Mouse (Mus musculus): Measurements from ENCODE around the gene Mb21d2. TPM values are rescaled to one million over a fixed set of nuclear protein-coding genes. Genes with fewer than 3 reads are reported as not detected.

Gene Mb21d2
- polyA plus RNA-seq, 3 experiments from 2014 or later, result not detected

DNA sequence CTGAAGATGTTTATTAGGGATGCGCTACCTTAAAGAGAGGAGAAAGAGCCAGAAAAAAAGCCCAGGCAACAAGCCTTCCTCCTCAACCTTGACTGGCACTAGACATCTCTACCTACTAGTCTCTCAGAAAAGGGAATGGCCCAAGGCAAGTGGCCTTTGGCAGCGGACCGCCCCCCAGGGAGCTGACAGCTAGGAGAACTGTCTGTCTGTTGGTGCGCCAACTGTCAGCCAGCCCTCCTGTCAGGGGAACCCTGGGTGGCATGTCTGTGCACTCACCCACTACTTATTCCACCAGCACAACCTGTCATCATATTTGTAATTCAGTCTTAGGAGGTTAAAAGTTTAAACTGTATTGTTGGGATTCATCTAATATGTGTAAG, 30.3 kb downstream of the Mb21d2 start:
- no peak for ATAC-seq

DNA sequence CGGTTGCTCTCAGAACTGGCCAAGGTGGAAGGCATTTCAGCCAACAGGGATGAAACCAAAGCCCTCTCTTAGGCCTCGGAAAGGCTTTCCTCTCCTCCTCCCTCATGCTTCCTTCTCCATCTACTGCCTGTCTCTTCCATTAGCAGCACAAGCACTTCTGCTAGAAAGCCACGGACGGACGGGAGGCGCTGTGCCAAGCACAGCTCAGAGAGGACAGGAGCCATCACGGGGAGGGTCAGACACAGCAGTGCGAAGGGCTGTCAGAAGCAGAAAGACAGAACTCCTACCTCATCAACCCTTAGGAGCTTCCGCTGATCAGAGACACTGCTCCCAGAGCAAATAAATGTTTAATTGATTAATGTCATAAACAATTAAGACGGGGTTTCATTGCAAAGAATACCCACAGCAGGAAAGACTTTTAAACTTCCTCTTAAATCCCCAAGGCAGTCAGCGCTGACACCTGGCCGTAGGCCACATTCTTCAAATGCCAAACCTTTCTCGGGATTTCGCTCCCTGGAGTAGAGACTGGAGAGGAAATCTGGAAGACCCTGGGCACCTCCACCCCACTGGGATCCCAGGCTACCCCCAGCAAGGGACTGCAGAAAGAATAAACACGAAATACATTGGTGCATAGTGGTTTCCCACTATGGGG, 30.8 kb downstream of the Mb21d2 start:
- ATAC-seq, result no peak

DNA sequence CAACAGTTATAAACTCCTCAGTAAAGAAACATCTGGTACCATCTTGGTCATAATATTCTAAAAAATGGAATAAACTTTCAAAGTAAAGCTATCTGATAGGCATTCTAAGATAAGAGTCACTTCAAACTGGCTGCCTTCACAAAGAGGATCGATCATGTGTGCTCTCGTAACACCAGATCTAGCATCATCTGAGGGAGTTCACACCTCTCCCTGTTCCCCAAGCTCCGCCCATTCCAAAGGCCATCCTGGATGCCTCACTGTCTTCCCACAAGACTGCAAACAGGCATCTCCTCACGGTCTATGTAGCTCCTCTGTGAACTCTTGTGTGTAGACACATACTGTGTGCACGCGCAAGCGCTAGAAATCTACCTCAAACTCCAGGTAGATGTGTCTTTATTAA, 32.9 kb downstream of the Mb21d2 start:
- no peak for ATAC-seq

DNA sequence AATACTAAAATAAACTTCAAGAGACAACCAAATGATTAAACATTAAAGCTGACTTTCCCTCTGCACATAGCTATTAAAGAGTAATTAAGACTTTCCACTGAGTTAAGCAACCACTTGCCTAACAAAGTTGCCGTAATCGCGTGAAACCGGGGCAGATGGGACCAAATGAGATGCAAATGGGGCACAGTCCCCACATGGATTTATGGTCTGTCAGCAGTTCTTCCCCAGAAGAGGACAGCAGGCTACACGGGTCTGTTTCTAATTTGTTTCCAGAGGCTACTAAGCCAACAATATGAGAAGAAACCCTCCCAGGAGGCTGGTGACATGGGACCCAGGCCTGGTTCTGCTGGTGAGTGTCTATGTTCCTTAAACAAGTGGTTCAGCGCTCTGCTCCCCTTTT, 34.6 kb downstream of the Mb21d2 start:
- no peak for ATAC-seq

DNA sequence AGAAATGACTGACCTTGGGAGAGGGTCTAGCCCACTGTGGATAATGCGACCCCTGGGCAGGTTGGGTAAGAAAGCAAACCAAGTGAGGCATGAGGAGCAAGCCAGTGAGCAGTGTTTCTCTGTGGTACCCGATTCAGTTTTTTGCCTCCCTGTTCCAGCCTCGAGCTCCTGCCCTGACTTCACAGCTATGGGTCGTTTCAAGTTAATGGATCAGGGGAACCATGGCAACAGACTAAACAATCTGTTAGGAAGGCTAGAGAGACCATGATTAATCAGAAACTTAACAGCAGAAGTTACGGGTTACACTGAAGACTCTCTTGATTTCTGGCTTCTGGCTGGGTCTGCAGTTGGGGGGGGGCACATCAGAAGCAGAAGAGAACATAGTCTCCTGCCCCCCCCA, 36.2 kb downstream of the Mb21d2 start:
- ATAC-seq, result no peak

DNA sequence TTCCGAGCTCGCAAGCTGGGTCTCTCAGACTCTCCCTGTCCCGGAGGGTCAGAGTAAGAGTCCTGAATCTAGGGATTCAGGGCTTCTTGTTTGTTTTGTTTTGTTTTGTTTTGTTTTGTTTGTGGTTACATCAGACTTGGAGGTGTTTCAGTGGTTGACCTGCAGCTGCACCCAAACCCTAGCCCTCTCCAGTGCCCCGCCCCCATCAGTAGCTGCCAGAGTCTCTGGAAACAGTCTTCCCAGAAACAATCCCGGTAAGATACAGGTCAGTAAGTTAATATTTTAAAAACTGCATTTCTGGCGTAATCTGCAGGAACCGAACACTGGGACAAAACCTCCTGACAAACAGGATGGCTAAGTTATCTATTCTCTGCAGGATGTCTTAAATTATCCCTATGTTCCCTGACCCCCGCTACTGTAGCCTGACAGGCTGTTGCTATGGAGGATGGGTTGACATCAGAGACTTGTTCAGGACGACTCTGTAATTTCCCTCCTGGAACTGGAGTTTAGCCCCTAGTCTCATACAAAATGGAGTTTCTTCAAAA, 43.2 kb downstream of the Mb21d2 start:
- no peak for ATAC-seq

DNA sequence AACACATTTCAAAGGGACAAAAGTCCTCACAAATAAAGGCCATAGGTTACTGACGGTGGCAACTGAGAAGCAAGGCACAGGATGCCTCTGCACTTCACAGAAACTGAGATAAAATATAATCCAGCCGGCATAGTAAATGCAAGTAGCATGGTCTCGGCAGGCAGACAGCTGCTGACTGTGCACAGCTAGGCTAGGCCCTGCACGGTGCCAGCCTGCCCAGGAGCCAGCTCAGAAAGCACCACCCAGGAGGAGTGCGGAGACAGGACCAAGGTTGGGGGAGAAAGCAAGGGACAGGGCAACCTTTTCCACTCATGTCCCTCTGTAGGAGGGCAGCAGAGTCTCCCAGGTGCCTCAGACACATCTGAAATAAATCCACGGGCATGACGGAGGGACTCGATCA, 44.0 kb downstream of the Mb21d2 start:
- ATAC-seq, result no peak

DNA sequence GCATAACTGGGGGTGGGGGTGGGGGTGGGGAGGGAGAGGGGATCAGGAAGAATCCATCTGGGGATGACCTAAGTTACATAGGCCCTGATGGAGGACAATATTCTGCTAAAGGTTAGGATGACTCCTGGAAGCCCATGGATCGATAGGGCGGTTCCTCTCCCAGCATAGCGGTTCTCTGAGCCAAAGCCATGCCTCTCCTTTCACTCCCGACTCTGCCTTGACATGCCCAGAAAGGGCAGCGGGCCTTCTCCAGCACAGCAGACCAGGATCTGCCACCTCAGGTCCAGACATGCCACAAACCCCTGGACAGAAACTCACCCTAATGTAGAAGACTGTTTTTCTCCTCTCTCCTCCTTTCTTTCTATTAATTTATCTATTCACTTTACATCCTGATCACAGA, 44.8 kb downstream of the Mb21d2 start:
- no peak for ATAC-seq

DNA sequence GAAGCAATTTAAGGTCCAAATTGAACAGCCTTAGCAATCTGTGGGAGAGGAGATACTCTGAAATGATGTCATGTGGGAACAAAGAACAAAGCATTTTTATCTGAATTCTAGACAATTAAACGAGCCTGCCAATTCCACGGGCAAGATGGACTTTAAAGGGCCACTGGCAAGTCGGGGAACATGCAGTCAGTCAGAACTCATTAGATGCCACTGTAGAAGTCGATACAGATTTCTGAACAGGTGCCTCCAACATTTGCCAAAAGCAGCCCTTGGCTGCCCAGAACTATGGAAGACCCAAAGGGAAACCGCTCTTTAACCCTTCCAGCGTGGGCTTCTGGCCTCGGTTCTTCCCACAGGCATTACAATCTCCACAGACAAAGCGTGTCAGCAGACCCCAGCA, 45.8 kb downstream of the Mb21d2 start:
- no peak for ATAC-seq

DNA sequence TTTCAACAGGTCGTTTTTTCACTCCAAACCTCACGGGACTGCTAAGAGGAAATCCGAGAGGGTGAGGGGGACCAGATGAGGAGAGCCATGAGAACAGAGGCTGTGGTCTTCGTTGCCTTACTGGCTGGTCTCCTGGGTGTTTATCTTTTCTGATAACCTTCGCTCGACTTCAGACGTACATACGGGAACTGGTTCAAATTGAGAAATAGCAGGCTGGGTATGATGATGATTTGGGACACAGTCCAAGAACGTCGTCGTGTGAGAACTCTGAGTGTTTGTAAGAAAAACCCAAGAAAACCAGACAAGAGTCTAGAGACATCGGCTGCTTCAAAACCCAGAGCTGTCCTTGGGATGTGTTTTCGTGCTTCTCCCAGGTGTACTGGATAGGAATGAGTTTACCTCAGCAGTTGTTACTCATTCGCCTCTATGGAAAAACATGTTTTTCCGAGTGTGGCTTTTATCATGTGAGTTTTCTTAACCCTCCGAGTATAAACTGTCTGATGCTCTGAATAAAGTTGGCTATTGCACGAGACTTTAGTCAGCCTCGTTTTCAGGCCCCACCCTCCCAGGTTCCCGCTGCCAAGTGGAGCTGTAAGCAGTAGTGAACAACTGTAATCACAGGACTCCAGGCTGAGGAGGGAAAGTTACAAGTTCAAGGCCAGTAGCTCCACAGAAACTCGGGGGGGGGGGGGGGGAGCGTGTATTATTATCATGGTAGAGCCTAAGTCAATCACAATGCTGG, 46.6 kb downstream of the Mb21d2 start:
- ATAC-seq, result no peak

DNA sequence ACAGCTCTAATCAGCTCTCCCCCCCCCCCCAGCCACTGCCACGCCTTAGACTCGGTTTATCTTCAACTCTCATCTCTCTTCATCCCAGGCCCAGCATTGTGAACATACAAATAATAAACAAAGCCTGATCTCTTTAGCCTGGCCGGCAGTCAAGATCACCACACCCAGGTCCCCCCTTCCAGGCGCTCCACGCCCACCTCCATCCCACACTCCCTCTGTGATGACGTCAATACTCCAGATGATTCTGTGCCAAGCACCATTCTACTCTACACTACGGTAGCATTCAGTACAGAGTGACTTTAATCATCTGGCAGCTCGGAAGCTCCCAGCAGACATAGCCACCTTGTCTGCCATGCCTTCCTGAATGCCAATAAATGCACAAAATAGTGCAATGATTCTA, 47.7 kb downstream of the Mb21d2 start:
- ATAC-seq, result no peak

DNA sequence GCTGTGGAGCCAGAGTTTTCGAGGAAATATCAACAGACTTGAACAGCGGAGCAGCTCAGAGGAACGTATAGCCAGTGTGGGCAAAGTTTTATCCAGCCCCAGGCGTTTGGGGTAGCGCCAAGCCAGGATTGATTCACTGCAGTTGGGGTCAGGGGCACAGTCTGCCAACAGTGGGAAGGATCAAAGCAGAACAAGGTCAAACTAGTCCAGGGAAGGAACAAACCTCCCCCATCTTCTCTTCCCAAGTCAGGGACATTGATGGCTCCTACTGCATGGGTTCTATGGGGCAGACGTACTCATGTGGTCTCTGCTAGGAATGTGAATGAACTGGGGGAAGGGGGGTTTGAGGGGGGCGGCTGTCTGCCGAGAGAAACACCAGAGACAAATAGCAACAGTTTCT, 48.7 kb downstream of the Mb21d2 start:
- ATAC-seq, result no peak

DNA sequence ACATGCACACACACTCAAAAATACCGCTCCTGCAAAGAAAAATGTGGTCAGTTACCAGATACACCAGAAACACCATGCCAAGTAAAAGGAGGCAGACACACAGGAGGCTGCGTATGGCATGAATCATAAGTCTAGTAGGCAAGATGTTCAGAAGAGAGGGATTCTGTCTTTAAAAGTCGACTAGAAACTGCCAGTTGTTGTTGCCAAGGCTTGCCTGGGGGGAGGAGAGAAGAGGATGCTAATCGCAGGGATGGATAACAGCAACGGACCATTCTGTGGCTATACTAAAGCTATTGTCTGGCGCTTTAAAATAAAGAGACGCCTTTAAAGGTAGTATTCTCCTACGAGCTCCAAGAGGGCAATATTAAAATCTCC, 49.2 kb downstream of the Mb21d2 start:
- ATAC-seq, result no peak

DNA sequence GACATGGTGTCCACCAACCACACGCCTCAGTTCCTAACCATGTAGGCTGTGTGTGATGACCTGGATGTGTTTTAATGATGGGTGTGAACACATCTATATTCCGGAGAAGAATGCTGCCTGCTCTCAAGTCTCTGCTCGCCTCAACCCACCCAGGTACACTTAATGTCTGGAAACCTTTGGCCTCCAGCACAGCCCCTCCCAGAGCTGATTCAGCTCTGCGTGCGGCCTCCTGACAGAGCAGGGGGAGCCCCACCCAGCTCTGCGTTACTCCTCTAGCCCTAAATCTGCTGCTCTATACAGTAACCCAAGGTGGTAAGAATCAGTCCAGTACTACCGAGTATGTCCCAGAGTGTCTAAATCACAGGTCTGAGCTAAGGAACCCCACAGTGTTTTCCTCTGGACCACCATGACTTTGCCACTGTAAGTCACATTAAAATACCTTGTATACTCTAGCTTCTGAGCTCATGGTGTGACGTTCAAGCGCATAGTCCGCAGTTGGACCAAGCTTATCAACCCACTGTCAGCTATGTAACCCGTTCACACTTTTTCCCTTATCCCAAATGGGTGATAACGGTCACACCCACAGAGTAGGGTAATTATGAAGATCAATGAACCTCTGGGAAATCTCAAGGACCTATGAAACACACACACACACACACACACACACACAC, 49.7 kb downstream of the Mb21d2 start:
- ATAC-seq, result no peak

DNA sequence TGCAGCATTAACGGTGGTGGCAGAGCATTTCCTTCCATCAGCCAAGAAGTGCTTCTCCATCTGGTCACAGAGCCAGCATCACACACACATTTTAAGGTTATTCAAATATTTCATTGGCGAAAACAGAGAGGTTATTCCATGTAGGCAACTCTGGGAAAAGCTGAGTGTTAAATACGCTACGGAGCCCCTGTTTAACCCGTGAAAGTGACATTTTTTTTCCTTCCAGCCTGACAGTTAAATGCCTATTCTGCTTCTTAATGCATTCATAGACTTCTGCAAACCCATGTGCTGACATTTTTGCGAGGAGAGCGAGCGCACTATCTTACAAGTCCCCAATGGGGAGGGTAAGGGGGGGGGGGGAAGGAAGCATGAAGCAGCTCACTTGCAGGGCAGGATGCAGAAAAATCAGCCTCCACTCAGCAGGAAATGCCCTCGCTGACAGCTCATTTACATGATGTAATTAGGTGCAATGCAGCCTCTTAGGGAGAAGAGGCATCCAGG, 52.3 kb downstream of the Mb21d2 start:
- ATAC-seq, result no peak

DNA sequence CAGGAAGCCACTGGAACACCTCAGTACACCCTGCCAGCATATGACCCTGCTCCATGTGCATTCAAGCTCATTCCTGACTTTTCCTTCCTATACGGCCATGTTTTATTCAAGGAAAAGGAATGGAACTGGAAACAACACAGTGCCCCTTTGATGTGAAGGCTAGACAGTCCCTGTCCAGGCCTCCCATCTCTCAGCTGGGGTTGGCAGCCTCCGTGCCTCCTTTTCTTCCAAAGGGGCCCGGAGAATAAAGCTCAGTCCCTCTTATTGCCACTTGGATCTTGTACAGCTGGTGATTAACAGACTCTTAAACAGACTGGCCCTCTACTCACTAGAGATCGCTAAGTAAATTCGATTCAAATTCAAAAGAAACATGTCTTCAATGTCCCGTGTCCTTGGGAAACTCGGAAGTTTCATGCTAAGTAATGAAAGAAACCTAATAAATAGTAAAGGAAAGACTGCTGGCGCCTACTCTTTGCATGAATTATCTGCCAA, 56.0 kb downstream of the Mb21d2 start:
- ATAC-seq, result no peak

DNA sequence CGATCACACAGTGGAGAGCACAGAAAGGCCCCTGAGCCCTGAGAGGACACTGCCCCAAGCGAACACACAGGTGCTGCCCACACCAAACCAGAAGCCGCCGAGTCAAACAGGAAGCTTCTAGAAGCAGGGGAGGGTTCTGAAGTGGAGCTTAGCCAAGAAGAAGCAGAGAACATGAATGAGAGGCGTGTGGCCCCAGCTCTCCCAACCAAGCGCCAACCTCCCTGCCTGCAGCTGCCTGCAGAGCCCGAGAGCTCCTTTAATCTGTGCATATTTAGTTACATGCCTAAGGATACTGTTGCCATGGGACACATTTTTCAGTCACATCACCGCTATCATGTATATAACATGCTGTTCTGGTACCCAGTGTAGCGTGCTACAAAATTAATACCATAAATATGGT, 58.6 kb downstream of the Mb21d2 start:
- no peak for ATAC-seq

DNA sequence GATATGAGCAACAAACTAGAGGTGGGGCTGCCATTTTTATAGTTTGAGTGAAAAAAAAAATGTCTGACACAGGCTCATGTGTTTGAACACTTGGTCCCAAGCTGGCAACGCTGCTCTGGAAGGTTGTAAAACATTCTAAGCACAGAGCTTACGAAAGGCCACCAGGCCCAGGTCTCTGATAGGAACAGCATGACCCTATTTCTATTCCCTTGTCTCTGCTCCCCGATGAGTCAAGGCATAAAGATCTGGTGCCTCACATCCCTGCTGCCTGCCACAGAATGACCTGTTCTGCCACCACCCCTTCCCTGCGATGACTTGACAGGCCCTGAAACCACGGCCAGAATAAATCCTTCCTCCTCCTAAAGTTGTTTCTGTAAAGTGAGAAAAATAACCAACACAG, 59.0 kb downstream of the Mb21d2 start:
- no peak for ATAC-seq

DNA sequence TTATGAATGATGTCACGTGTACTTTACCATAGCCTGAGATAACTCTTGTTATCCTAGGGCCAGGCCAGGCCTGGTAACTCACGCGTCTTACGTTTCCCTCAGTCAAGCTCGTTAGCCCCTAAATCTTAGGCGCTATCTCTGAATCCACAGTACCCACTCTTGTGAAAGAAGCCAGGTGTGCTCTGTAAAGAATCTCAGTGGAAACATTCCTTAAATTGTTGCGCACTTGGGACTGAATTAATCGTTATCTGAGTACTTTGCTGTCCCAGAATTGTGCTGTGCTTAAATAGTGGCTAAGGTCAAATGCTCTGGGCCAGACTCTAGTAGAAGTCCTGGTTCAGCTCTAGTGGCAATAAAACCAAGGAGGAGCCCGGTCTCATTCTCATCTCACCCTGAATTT, 60.6 kb downstream of the Mb21d2 start:
- no peak for ATAC-seq

DNA sequence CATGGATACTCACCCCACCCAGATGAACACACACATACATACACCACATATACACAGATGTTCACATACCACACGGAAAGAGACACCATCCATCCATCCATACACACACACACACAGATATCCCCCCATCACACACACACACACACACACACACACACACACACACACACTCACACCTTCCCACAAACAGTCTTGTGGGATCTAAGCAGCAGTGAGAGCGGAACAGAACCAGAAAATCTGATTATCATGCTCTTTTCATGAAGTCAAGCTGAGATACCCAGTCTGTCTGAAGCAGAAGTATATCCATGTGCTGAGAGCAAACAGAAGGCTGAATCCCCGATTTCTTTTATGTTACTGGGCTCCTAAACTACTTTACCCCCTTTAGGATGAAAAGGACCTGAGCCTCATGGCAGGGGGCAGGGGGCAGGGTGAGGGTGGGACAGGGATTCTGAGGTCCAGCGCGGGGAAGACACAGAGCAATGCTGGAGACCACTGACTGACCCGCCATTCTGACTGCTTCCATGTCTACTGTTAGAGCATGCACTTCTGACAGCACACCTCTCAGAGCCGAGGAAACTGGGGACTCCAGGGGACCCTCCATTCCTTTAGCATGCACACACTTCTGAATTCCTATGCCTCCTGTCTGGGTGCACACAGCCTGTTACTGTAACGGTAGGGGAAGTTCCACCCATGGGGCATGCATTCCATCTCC, 62.7 kb downstream of the Mb21d2 start:
- ATAC-seq, result no peak

DNA sequence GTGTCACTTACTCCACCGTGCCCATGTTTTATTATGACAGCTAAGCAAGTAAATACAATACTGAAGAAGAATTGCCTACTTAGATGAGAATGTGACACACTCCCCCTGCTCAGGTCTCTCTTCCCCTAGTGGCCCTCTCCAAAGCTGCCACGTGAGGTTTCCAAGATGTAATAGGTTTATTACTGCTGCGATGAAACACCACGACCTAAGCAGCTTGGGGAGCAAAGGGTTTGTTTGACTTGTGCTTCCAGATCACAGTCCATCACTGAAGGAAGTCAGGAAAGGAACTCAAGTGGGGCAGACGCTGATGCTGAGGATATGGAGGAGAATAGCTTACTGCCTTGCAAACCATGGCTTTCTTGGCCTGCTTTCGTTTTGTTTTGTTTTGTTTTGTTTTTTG, 65.9 kb downstream of the Mb21d2 start:
- ATAC-seq, result no peak

DNA sequence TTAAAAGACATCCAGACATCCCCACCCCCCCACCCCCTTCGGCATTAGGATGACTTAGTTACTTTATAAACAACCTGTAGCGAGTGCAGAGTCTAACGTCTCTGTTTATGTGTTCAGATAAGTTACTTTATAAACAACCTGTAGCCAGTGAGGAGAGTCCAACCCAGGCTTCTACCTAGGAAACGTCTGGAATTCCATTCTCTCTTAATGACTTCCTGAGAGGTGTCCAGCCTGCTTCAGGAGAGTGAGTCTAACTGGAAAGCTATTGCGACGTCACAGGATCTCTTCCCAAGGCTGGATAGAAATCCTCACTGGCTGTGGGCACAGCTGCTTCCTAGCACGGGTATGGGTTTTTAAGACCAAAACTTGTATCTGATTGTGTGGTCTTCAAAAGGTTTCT, 67.4 kb downstream of the Mb21d2 start:
- no peak for ATAC-seq

DNA sequence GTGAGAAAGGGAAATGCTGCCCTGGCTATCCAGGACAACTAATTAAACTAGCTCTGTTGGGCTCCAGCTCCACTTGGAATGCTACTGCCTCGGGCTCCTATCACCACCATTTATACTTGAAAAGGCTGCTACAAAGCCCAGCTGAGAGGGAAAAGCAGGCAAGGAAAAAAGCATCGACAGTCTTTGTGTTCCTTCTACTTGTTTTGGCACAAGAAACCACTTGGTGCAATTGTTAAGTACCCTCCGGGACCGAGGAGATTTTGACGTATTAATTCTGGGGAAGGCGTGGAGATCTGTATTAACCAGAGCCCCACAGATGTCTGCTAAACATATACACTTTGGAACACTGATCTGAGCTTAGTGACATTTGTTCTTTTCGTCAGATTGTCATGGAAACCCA, 69.8 kb downstream of the Mb21d2 start:
- no peak for ATAC-seq
